Mouse (Mus musculus) C2C12 (cell line): Measurements from ENCODE around the gene Ciao1.

ENCODE experiments used
- CEBPB ChIP-seq: IDR thresholded peaks from one replicate; pipeline ENCODE4 v1.6.1; 2011; ENCODE audit warnings: low read depth, mild to moderate bottlenecking, control low read depth, moderate library complexity
- CTCF ChIP-seq: IDR thresholded peaks from one replicate; pipeline ENCODE4 v1.5.1; 2011; ENCODE audit not compliant: control insufficient read depth, insufficient read depth, insufficient read length
- MAX ChIP-seq: IDR thresholded peaks from one replicate; pipeline ENCODE4 v1.6.1; 2011; ENCODE audit warnings: mild to moderate bottlenecking, control low read depth
- MYOD1 ChIP-seq: IDR thresholded peaks from one replicate; pipeline ENCODE4 v1.6.1; 2011; ENCODE audit warnings: low read depth; ENCODE audit not compliant: control insufficient read depth, insufficient read length
- MYOG ChIP-seq: IDR thresholded peaks from one replicate; pipeline ENCODE4 v1.6.1; 2011; ENCODE audit not compliant: control insufficient read depth, insufficient read length; ENCODE audit errors: extremely low read depth
- USF1 ChIP-seq: IDR thresholded peaks from one replicate; pipeline ENCODE4 v1.6.1; 2011; ENCODE audit warnings: low read depth, mild to moderate bottlenecking, control low read depth, moderate library complexity

GRCm38 (mm10) chr2:127237897-127238610, 9.6 kb downstream of the Ciao1 start:
- no peak for TF ChIP-seq CTCF
- TF ChIP-seq MAX: no peak
- TF ChIP-seq USF1: no peak
- TF ChIP-seq MYOD1: no peak
- TF ChIP-seq CEBPB: no peak
- no peak for TF ChIP-seq MYOG
